Mouse (Mus musculus) c-Kit-positive CD71-negative TER-119-negative erythroid progenitor cells, embryonic 14.5 days (primary cell): ENCODE results near the gene 4930402F06Rik.

Experiments
- DNase-seq: peaks from one replicate; pipeline ENCODE4 v3.0.0-alpha.2; 2013; ENCODE audit warnings: low read depth

4930402F06Rik gene

GRCm38 (mm10) chr2:35397096-35397495 is at the start of gene 4930402F06Rik:
Gene 4930402F06Rik, minus strand, starts transcription at chr2:35397175.
- DNase-seq, result no peak

GRCm38 (mm10) chr2:35446300-35446699 is 49.3 kb upstream of the 4930402F06Rik start:
- DNase-seq, result no peak

- no peak for DNase-seq
These were observed 48.6 kb upstream of the 4930402F06Rik start for GRCm38 (mm10) chr2:35445610-35446009.

GRCm38 (mm10) chr2:35444764-35445262 is 47.8 kb upstream of the 4930402F06Rik start:
- DNase-seq, result no peak

GRCm38 (mm10) chr2:35443981-35444763 is 47.2 kb upstream of the 4930402F06Rik start:
- no peak for DNase-seq

- DNase-seq, result no peak
These were observed 46.4 kb upstream of the 4930402F06Rik start for GRCm38 (mm10) chr2:35443325-35443724.

GRCm38 (mm10) chr2:35442079-35442478 is 45.1 kb upstream of the 4930402F06Rik start:
- DNase-seq, result no peak

- no peak for DNase-seq
These were observed 44.4 kb upstream of the 4930402F06Rik start for GRCm38 (mm10) chr2:35441419-35441818.

- DNase-seq, result no peak
These were observed 43.5 kb upstream of the 4930402F06Rik start for GRCm38 (mm10) chr2:35440480-35440879.

- no peak for DNase-seq
These were observed 40.8 kb upstream of the 4930402F06Rik start for GRCm38 (mm10) chr2:35437796-35438195.

- no peak for DNase-seq
These were observed 37.7 kb upstream of the 4930402F06Rik start for GRCm38 (mm10) chr2:35434576-35435123.

GRCm38 (mm10) chr2:35433428-35433827 is 36.5 kb upstream of the 4930402F06Rik start:
- DNase-seq, result no peak

GRCm38 (mm10) chr2:35432472-35432871 is 35.5 kb upstream of the 4930402F06Rik start:
- DNase-seq, result no peak

- no peak for DNase-seq
These were observed 35.0 kb upstream of the 4930402F06Rik start for GRCm38 (mm10) chr2:35432011-35432410.

GRCm38 (mm10) chr2:35430806-35431205 is 33.8 kb upstream of the 4930402F06Rik start:
- DNase-seq, result no peak

GRCm38 (mm10) chr2:35428615-35429300 is 31.8 kb upstream of the 4930402F06Rik start:
- no peak for DNase-seq

- no peak for DNase-seq
These were observed 30.6 kb upstream of the 4930402F06Rik start for GRCm38 (mm10) chr2:35427559-35427958.

GRCm38 (mm10) chr2:35423711-35424339 is 26.9 kb upstream of the 4930402F06Rik start:
- no peak for DNase-seq

GRCm38 (mm10) chr2:35422384-35422783 is 25.4 kb upstream of the 4930402F06Rik start:
- DNase-seq, result no peak

- DNase-seq, result no peak
These were observed 23.7 kb upstream of the 4930402F06Rik start for GRCm38 (mm10) chr2:35420681-35421080.

- no peak for DNase-seq
These were observed 22.7 kb upstream of the 4930402F06Rik start for GRCm38 (mm10) chr2:35419671-35420070.

- no peak for DNase-seq
These were observed 22.3 kb upstream of the 4930402F06Rik start for GRCm38 (mm10) chr2:35419243-35419642.
